Mouse (Mus musculus) intestine, postnatal 0 days (tissue): Measurements from ENCODE around the gene Fgd2. TPM values are rescaled to one million over a fixed set of nuclear protein-coding genes. Genes with fewer than 3 reads are reported as not detected.

Experiments used
- ATAC-seq: fragments of 200-750 bp; cut with Nextera tagmentation; 2 replicates; pipeline ENCODE4 v1.8.0; 2017; ENCODE audit warnings: mild to moderate bottlenecking, moderate TSS enrichment, moderate library complexity
- H3K27ac ChIP-seq: fragments of 300-500 bp; sonication (generic); 2 replicates; pipeline ENCODE4 v1.5.1; 2014; ENCODE audit warnings: mild to moderate bottlenecking, low read depth, low read length, moderate library complexity
- H3K27me3 ChIP-seq: fragments of 300-500 bp; sonication (generic); replicated peaks from 2 replicates; pipeline ENCODE4 v1.6.1; 2014; ENCODE audit warnings: low read length, mixed read lengths; ENCODE audit not compliant: control insufficient read depth, insufficient read depth
- H3K36me3 ChIP-seq: fragments of 300-500 bp; sonication (generic); 2 replicates; pipeline ENCODE4 v1.6.1; 2014; ENCODE audit warnings: mild to moderate bottlenecking, moderate library complexity; ENCODE audit not compliant: control insufficient read depth, insufficient read depth
- H3K4me1 ChIP-seq: fragments of 300-500 bp; sonication (generic); replicated peaks from 2 replicates; pipeline ENCODE4 v1.6.1; 2014; ENCODE audit warnings: antibody characterized with exemption, low read length, mixed read lengths; ENCODE audit not compliant: control insufficient read depth, insufficient read depth
- H3K4me2 ChIP-seq: fragments of 300-500 bp; sonication (generic); replicated peaks from 2 replicates; pipeline ENCODE4 v1.6.1; 2014; ENCODE audit warnings: low read depth, mild to moderate bottlenecking, moderate library complexity
- H3K4me3 ChIP-seq: fragments of 300-500 bp; sonication (generic); 2 replicates; pipeline ENCODE4 v1.5.1; 2014; ENCODE audit warnings: low read depth, low read length
- H3K9ac ChIP-seq: fragments of 300-500 bp; sonication (generic); 2 replicates; pipeline ENCODE4 v1.6.1; 2014; ENCODE audit warnings: mild to moderate bottlenecking, low read depth, low read length
- H3K9me3 ChIP-seq: fragments of 300-500 bp; sonication (generic); 2 replicates; pipeline ENCODE4 v1.6.1; 2016; ENCODE audit warnings: mixed run types; ENCODE audit not compliant: control insufficient read depth
- CTCF ChIP-seq: sonication (generic); IDR thresholded peaks from 2 replicates; pipeline ENCODE4 v1.5.1; 2016; ENCODE audit warnings: low read depth, mild to moderate bottlenecking, control low read depth, antibody characterized with exemption, moderate library complexity
- WGBS: fragments of 180-500 bp; shearing (Covaris S2); extraction: QIAGEN DNeasy Blood & Tissue Kit; methylation state at CpG from one replicate; pipeline ENCODE4 v1.1.7; 2014; 5-methylcytosine and 5-hydroxymethylcytosine counted together
- polyA plus RNA-seq: library from polyadenylated mRNA; unstranded; fragments of >200 nt; fragmentation: Nextera tagmentation; extraction: Ambion mirVana; gene quantifications from 2 replicates; pipeline ENCODE4 v1.2.1, GENCODE M21; 2015

Gene Fgd2
- polyA plus RNA-seq, 1 experiment from 2014 or later = 4.9 TPM

DNA sequence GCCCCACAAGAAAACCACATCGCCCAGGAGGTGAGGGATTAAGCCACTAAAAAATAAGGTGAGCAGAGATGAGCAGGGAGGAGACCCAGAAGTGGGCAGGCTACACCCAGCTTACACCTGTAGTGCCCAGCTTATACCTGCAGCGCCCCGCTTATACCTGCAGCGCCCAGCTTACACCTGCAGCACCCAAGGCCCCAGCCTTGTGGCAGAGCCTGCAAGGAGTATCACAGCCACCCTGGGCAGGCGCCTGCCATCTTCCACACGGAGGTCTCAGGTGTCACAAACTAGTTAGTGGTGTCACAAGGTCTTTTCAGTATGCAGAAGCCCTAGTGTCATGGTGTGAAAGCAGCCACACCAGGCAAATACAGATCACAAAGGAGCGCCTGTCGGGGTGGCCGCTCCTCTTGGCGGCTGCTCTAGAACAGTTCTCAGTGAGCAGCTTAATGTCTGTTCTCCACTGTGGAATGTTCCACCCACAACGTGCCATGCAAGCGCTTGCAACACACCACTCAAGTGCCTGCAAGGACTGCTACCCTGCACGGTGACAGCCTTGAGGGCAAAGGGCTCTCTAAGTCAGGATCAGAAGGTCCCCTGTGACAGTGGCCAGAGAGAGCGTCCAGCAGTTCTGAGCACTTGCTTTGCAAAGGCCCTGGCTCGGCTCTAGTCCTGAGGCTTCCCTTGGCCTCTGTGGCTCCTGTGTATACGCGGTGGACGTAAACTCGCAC is 24.3 kb upstream of the Fgd2 start:
- H3K36me3 ChIP-seq = peaks cover 81% of the 10 kb centered on the region
- no peak overlapping the region for H3K9ac ChIP-seq
- H3K27me3 ChIP-seq = no peaks in the 10 kb centered on the region
- no peaks in the 10 kb centered on the region for H3K9me3 ChIP-seq
- no peak overlapping the region for H3K4me2 ChIP-seq
- no peak overlapping the region for H3K27ac ChIP-seq
- 88% methylated on average over 19 of the region's 19 CpGs for WGBS
- no peak for TF ChIP-seq CTCF
- ATAC-seq = no peak
- H3K4me3 ChIP-seq = no peak overlapping the region
- H3K4me1 ChIP-seq = no peaks in the 10 kb centered on the region

- Histone ChIP-seq H3K9ac (no peak overlapping the region), H3K4me1 (0 out of 2 replicates have a peak, but pooled peaks cover 5% of the 10 kb centered on the region), H3K27ac (0 out of 2 replicates have a peak overlapping the region, but pooled peaks have one; percentile 35), H3K27me3 (no peaks in the 10 kb centered on the region), H3K9me3 (no peaks in the 10 kb centered on the region), H3K36me3 (peaks cover 68% of the 10 kb centered on the region), H3K4me3 (no peak overlapping the region), H3K4me2 (no peak overlapping the region)
- no peak for TF ChIP-seq CTCF
- 91% methylated on average over 9 of the region's 9 CpGs for WGBS
- ATAC-seq = no peak
These were observed 22.5 kb upstream of the Fgd2 start for GRCm38 (mm10) chr17:29337979-29338823.

- H3K27me3 ChIP-seq = no peaks in the 10 kb centered on the region
- no peaks in the 10 kb centered on the region for H3K9me3 ChIP-seq
- peak overlapping the region; percentile 35; the same call in 1 of the 2 replicates for H3K27ac ChIP-seq
- H3K4me2 ChIP-seq = no peak overlapping the region
- no peak overlapping the region for H3K4me3 ChIP-seq
- 80% methylated on average over 11 of the region's 11 CpGs for WGBS
- no peak for TF ChIP-seq CTCF
- H3K36me3 ChIP-seq = peaks cover 70% of the 10 kb centered on the region
- H3K4me1 ChIP-seq = 0 out of 2 replicates have a peak, but pooled peaks cover 5% of the 10 kb centered on the region
- no peak for ATAC-seq
- H3K9ac ChIP-seq = no peak overlapping the region
These were observed 21.4 kb upstream of the Fgd2 start for GRCm38 (mm10) chr17:29339170-29339768.

DNA sequence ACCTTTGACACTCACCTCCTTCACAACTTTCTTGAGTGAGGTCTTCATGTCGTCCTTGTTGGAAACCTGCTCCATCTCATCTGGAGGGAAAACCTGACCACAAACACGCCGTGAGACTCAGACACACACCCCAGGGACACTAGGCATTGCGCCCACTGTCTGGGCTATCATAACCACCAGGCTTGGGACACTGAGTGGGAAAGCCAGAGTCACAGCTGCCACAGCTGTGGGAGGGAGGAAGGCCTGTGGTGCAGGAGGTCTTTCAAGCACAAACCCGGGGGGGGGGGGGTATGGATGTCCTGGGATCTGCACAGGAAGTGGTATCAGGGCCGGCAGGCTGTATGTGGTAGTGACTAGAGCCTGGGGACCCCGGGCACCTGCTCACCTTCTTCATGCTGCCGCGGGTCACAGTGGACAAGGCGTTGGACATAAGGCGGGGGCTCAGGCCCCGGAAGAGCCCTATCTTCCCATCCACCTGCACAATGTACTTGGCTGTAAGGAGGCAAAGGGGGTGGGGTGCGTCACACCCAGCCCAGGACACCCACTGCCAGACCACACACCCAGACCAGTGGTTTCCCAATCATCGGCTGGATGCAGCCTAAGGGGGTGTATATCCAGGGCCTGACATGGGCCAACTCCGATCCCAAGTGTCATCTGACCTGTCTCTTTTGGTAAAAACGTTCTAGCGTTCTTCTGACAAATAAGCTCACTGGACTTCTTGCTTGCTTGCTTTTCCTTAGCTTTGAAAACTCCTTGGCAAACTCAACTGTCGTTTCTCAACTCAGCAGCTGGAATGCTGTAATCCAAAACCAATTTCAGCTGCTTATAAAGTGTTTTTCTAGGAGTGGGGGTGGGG is 20.1 kb upstream of the Fgd2 start:
- peaks cover 63% of the 10 kb centered on the region for H3K36me3 ChIP-seq
- no peak overlapping the region for H3K27ac ChIP-seq
- 80% methylated on average over 18 of the region's 18 CpGs for WGBS

DNA sequence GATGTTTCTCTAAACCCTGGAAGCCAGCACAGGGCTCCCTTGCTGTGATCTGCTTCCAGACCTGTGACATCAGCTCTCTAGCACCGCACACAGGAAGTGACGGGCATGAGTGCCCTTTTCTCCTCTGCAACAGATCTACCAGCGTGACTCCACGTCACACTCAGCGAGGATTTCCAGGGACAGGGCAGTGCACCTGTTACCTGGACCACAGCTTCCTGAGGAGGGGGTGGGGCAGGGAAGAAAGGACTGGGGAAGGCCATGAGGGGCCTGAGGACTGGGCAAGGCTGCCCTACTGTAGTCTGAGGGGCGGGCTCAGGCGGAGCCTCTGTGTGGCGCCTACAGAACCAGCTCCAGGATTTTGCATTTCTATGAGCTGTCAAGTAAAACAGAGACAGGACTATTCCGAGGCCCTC is 19.1 kb upstream of the Fgd2 start:
- Histone ChIP-seq H3K36me3 (peaks cover 53% of the 10 kb centered on the region), H3K27ac (peak overlapping the region; percentile 71), H3K4me2 (peak overlapping the region; percentile 48), H3K9me3 (no peaks in the 10 kb centered on the region), H3K27me3 (no peaks in the 10 kb centered on the region), H3K9ac (no peak overlapping the region), H3K4me1 (peaks cover 9% of the 10 kb centered on the region; the same call in 1 of the 2 replicates), H3K4me3 (no peak overlapping the region)
- peak; percentile 52 for ATAC-seq
- peak; percentile 56 for TF ChIP-seq CTCF
- 28% methylated on average over 9 of the region's 9 CpGs for WGBS

More for the DNA sequence above, 20.1 kb upstream of the Fgd2 start:
- H3K4me3 ChIP-seq = no peak overlapping the region
- H3K4me2 ChIP-seq = no peak overlapping the region
- no peak for TF ChIP-seq CTCF
- no peaks in the 10 kb centered on the region for H3K9me3 ChIP-seq
- H3K27me3 ChIP-seq = no peaks in the 10 kb centered on the region
- H3K9ac ChIP-seq = no peak overlapping the region
- H3K4me1 ChIP-seq = 0 out of 2 replicates have a peak, but pooled peaks cover 5% of the 10 kb centered on the region
- ATAC-seq = no peak
